Mouse (Mus musculus) urinary bladder, postnatal 4 days (tissue): ENCODE results near the gene Cntnap5a.

ENCODE experiments used
- DNase-seq, 2 experiments: peaks; one replicate each; pipeline ENCODE4 v3.0.0; 2021 to 2022; ENCODE audit warnings: low spot score in 2 of 2

Cntnap5a gene

DNA sequence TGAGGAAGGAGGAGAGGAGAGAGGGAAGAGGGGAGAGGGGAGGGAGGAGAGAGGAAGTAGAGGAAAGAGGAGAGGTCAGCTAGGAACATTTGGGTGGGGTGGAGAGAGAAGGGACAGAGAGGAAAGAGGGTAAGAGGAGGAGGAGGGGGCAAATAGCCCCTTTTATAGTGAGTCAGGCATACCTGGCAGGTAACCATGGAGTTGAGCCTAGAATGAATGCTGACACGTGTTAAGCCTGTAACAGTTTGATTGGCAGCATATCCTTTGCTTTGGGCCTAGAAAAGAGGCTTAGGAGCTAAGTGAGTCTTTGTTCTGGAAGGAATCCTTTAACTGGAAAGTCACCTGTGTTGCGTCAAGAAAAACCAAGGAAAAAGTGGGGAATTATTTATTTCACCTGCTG lies 681.6 kb downstream of the Cntnap5a start:
- DNase-seq, result no peak

- DNase-seq, result no peak
Measured at GRCm38 (mm10) chr1:116366806-116367205, 682.2 kb downstream of the Cntnap5a start.

GRCm38 (mm10) chr1:116367572-116367971 lies 683.0 kb downstream of the Cntnap5a start:
- DNase-seq, result no peak

GRCm38 (mm10) chr1:116370817-116371216 lies 686.3 kb downstream of the Cntnap5a start:
- DNase-seq, result no peak

- DNase-seq, result no peak
Measured at GRCm38 (mm10) chr1:116373551-116373950, 689.0 kb downstream of the Cntnap5a start.

DNA sequence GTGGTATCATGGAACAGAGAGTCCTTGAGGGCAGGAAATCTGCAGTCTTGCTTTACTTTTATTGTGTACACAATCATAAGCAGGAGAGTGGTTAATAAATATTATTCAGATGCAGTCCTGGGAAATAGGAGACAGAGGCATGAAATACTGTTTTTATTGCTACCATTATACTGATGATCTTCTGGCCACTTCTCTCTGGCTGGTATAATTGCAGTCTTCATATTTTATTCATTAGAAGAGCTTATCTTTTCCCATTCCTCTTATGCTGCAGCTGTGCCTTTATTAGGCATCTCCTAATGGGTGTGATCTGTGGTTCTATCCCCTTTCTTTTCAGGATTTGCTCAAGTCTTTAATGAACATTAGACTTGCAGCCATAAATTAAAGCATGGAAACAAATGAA lies 707.8 kb downstream of the Cntnap5a start:
- DNase-seq, result no peak

DNA sequence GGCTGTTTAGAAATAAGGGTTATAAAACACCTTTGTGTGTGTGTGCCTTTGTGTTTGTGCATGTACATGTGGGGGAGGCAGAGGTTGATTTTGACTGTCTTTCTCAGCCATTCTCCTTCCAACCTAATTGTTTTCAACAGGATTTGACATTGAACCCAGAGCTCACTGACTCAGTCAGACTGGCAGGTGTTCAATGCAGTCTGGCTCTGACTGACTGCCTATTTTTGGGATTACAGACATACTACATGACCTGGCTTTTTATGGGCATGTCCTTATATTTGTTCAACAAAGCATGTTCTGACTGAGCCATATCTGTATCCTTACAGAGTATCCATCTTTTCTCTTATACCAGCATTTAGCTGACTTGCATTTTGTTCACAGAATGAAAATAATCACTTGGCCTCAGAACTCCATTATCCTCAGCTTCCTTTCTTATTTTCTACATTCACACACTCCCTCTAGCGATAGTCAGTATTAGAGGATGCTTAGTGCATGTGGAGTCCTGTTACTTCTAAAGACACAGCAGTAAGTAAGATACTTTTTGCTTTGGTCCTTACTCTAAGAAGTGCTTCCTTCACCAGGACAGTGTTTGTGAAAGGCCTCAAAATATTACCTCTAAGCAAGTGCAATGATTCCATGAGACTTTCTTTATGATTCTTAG lies 717.6 kb downstream of the Cntnap5a start:
- DNase-seq, result no peak

GRCm38 (mm10) chr1:116409836-116410235 lies 725.3 kb downstream of the Cntnap5a start:
- DNase-seq, result no peak

DNA sequence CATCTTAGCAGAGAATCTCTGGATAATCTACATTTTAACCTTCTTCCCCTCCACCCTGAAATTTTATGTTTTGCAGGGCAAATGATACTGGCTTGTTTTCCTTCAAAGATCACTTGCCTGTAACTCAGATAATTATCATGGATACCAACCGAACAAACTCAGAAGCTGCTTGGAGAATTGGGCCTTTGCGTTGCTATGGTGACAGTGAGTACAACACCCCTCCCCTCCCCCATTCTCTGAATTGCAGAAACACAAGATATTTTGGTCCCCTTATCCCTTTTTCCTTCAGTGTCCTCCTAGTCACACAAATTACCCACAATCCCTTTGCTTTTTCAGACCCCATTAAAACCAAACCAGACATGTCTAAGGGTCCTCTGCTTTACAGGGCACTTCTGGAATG lies 743.8 kb downstream of the Cntnap5a start:
- no peak for DNase-seq

- DNase-seq, result no peak
Measured at GRCm38 (mm10) chr1:116455115-116455717, 770.7 kb downstream of the Cntnap5a start.

- peak in 1 of 2 experiments; percentile 16 for DNase-seq
Measured at GRCm38 (mm10) chr1:116477703-116478102, 793.1 kb downstream of the Cntnap5a start.

DNA sequence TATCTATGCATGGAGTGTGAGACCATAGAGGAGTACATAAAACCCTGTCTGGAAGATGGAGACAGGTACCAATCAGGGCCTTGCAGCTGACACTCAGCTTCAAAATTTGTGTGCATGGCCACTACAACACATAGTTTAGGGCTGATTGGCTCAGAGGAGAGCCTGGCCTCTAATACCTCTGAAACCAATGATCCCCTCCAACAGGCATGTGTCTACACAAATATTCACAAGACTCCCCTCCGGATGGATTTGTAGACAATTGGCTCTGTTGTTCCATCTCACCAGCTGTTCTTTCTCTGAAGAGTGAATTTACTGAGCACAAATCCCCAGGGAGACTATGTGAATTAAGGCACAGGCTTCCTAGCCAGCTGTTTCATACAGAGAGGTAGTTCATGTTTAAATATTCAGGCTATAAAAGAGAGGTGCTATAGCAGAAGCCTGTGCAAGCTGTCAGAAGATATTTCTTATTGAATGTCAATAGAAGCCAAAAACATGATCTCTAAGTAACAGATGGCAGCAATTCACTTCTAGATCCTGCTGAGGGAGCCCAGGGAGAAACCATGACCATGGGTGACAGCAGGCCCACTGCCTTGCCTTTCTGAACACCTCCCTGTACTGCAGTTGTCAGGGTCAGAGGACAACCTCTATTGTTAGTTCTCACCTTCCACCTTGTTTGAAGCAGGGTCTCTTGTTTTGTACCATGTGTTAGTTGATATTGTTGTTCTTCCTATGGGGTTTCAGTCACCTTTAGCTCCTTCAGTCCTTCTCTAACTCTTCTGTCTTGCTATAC lies 804.4 kb downstream of the Cntnap5a start:
- DNase-seq, result no peak

DNA sequence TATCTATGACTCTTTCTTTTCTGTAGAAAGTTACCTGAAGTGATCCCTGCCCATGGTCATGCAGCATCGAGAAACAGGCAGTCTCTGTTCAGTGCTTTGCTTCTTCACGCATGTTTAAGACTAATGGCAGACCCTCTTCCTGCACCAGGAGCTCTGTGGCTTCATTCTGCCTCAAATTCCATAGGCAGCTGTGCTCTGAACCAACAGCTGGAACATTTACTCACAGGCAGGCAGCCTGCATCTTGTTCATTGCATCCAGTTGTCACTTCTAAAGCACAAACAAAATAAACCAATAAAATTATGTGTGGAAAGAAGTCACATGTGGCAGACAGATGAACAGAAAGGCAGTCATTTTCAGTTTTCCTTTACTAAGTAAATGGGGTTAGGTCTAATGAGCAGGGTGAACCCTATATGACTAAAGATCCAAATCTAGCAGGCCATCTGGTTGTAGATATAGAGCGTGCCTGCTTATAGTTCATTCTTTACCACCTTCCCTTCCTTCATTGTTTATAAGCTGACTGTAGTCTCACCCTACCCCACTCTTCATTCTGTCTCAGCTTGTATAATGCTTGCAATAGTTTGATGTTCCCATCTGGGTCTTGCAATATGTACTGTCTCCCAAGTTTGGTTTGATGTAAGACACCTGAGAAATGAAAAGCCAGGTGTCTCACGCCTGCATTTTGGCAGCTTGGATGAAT lies 893.6 kb downstream of the Cntnap5a start:
- DNase-seq, result no peak

GRCm38 (mm10) chr1:116616272-116616671 lies 931.7 kb downstream of the Cntnap5a start:
- no peak for DNase-seq
